Mouse (Mus musculus): Measurements from ENCODE around the gene Dnajc2. TPM values are rescaled to one million over a fixed set of nuclear protein-coding genes. Genes with fewer than 3 reads are reported as not detected.

Dnajc2 gene
- polyA plus RNA-seq, 1 experiment = 10.3 TPM

DNA sequence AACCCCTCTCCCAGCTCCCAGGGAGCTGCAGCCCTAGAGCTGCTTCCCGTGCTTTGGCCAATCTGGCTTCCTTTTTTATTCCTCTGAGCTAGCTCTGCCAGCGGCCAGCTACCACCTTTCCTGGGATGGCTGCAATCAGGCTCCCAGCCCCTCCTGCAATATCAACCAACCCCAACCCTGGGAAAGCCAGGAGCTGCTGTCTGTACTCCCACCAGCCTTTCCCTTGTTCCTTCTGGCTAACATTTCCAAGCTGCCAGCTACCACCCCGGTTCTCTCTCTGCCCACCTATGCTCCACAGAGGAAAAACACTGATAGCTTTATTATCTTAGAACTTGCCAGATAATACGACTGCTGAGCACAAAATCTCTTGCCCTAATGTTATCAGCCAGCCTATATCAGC lies 19.8 kb upstream of the Dnajc2 start:
- H3K4me3 ChIP-seq (ENCODE audit: extremely low read depth, insufficient read depth, insufficient read length) = no peak overlapping the region
- H3K27me3 ChIP-seq (ENCODE audit: control insufficient read depth, insufficient read depth, low read length) = no peaks in the 10 kb centered on the region
- H3K27ac ChIP-seq (ENCODE audit: insufficient read depth, low read length) = no peak overlapping the region
- 89% methylated on average over 4 of the region's 4 CpGs for WGBS
- no peak for DNase-seq (ENCODE audit: low read depth in 1 of 2, low spot score in 2 of 2)
- no peaks in the 10 kb centered on the region for H3K4me1 ChIP-seq (ENCODE audit: control insufficient read depth, insufficient read depth, insufficient read length)
- TF ChIP-seq POLR2A (IDR thresholded peaks at IDR 0.05; ENCODE audit: low read depth, low read length) = no peak
- TF ChIP-seq CTCF (IDR thresholded peaks at IDR 0.05; ENCODE audit: extremely low read depth, insufficient read depth, insufficient read length, insufficient replicate concordance) = no peak
- H3K36me3 ChIP-seq (ENCODE audit: control insufficient read depth, insufficient read depth, low read length) = peaks cover 29% of the 10 kb centered on the region

DNA sequence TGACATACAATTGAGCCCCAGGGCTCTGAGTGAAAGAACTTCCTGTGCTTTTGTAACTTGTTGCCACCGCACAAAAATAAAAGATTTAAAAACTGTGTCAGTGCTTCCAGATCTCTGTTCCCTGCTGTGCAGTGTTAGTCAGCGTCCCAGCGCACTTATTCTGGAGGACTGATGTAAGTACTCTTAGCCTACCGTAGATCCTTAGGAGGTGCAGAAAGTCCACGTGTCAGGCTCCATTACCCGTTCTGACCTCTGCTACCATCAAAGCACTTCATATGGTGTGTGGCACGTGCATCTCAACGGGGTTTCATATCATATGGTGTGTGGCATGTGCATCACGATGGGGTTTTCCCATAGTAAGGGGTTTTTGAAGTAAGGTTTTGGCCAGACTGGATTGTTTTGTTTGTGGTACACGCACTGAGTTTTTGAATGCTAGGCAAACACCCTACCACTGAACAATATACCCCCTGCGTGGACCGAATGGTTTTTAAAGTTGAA lies 18.7 kb upstream of the Dnajc2 start:
- H3K36me3 ChIP-seq (ENCODE audit: control insufficient read depth, insufficient read depth, low read length) = peaks cover 35% of the 10 kb centered on the region
- H3K4me3 ChIP-seq (ENCODE audit: extremely low read depth, insufficient read depth, insufficient read length) = no peak overlapping the region
- WGBS = 90% methylated on average over 12 of the region's 12 CpGs
- no peaks in the 10 kb centered on the region for H3K4me1 ChIP-seq (ENCODE audit: control insufficient read depth, insufficient read depth, insufficient read length)
- no peak overlapping the region for H3K27ac ChIP-seq (ENCODE audit: insufficient read depth, low read length)
- no peak for DNase-seq (ENCODE audit: low read depth in 1 of 2, low spot score in 2 of 2)
- no peak for TF ChIP-seq CTCF (IDR thresholded peaks at IDR 0.05; ENCODE audit: extremely low read depth, insufficient read depth, insufficient read length, insufficient replicate concordance)
- no peak for TF ChIP-seq POLR2A (IDR thresholded peaks at IDR 0.05; ENCODE audit: low read depth, low read length)
- H3K27me3 ChIP-seq (ENCODE audit: control insufficient read depth, insufficient read depth, low read length) = no peaks in the 10 kb centered on the region

DNA sequence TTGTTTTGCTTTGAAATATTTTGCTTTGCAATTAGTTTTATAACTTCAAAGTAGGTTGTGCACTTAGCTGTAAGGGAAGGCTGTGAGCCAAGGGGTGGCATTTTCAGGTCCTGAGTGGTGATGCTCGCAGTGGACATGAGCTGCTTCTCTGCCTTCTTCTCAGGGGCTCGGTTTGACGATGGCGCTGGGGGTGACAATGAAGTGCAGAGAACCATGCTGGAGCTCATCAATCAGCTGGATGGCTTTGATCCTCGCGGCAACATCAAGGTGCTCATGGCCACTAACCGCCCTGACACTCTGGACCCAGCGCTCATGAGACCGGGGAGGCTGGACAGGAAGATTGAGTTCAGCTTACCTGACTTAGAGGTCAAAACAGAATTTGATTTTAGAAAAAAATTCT lies 17.9 kb upstream of the Dnajc2 start:
- no peak for TF ChIP-seq CTCF (IDR thresholded peaks at IDR 0.05; ENCODE audit: extremely low read depth, insufficient read depth, insufficient read length, insufficient replicate concordance)
- TF ChIP-seq POLR2A (IDR thresholded peaks at IDR 0.05; ENCODE audit: low read depth, low read length) = no peak
- Histone ChIP-seq H3K4me1 (ENCODE audit: control insufficient read depth, insufficient read depth, insufficient read length) (no peaks in the 10 kb centered on the region), H3K36me3 (ENCODE audit: control insufficient read depth, insufficient read depth, low read length) (peaks cover 37% of the 10 kb centered on the region), H3K4me3 (ENCODE audit: extremely low read depth, insufficient read depth, insufficient read length) (no peak overlapping the region), H3K27me3 (ENCODE audit: control insufficient read depth, insufficient read depth, low read length) (no peaks in the 10 kb centered on the region), H3K27ac (ENCODE audit: insufficient read depth, low read length) (no peak overlapping the region)
- 97% methylated on average over 9 of the region's 9 CpGs for WGBS
- no peak for DNase-seq (ENCODE audit: low read depth in 1 of 2, low spot score in 2 of 2)

DNA sequence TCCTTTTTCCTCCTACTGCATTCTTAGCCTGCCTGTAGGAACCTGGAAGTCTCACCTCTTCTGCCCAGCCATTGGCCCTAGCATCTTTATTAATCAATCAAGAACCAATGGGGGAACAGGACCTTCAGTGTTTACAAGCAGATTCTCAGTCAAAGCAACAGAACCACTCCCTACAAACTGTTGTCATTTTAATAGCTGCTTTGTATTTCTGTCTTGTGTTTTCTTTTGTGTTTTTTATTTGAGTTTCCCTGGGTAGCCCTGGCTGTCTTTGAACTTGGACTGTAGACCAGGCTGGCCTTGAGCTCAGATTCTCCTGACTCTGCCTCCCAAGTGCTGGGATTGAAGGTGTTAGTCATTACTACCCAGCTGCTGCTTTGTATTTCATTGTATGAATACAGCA lies 7.1 kb upstream of the Dnajc2 start:
- no peak for DNase-seq (ENCODE audit: low read depth in 1 of 2, low spot score in 2 of 2)
- no peak for TF ChIP-seq CTCF (IDR thresholded peaks at IDR 0.05; ENCODE audit: extremely low read depth, insufficient read depth, insufficient read length, insufficient replicate concordance)
- TF ChIP-seq POLR2A (IDR thresholded peaks at IDR 0.05; ENCODE audit: low read depth, low read length) = no peak
- Histone ChIP-seq H3K27ac (ENCODE audit: insufficient read depth, low read length) (no peak overlapping the region), H3K27me3 (ENCODE audit: control insufficient read depth, insufficient read depth, low read length) (no peaks in the 10 kb centered on the region), H3K36me3 (ENCODE audit: control insufficient read depth, insufficient read depth, low read length) (peaks cover 10% of the 10 kb centered on the region), H3K4me1 (ENCODE audit: control insufficient read depth, insufficient read depth, insufficient read length) (no peaks in the 10 kb centered on the region; the same call in 1 of the 2 replicates), H3K4me3 (ENCODE audit: extremely low read depth, insufficient read depth, insufficient read length) (no peak overlapping the region)

DNA sequence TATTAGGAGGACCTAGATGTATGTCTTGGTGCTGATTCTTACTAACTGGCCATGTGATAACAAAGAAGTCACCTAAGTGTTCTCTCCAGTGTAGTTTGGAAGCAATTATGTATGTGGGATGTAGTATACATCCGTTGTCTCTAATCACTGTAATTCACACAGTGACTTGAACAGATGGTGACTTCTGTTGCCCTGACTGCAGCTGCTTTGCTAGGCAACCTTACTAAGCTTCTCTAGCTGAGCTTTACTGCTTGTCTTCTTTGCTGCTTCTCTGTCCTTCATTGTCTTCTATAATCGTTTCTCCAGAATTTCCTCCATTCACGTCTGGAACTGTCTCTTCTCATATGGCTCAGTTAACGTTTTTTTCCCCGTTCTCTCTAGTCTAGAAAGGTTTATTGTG lies 4.0 kb upstream of the Dnajc2 start:
- WGBS = 78% methylated on average over 5 of the region's 5 CpGs
- no peak for DNase-seq (ENCODE audit: low read depth in 1 of 2, low spot score in 2 of 2)
- TF ChIP-seq CTCF (IDR thresholded peaks at IDR 0.05; ENCODE audit: extremely low read depth, insufficient read depth, insufficient read length, insufficient replicate concordance) (no peak), POLR2A (IDR thresholded peaks at IDR 0.05; ENCODE audit: low read depth, low read length) (no peak)
- H3K36me3 ChIP-seq (ENCODE audit: control insufficient read depth, insufficient read depth, low read length) = peaks cover 1% of the 10 kb centered on the region
- H3K27me3 ChIP-seq (ENCODE audit: control insufficient read depth, insufficient read depth, low read length) = no peaks in the 10 kb centered on the region
- no peak overlapping the region for H3K4me3 ChIP-seq (ENCODE audit: extremely low read depth, insufficient read depth, insufficient read length)
- H3K27ac ChIP-seq (ENCODE audit: insufficient read depth, low read length) = no peak overlapping the region
- H3K4me1 ChIP-seq (ENCODE audit: control insufficient read depth, insufficient read depth, insufficient read length) = peaks cover 2% of the 10 kb centered on the region; the same call in 1 of the 2 replicates

DNA sequence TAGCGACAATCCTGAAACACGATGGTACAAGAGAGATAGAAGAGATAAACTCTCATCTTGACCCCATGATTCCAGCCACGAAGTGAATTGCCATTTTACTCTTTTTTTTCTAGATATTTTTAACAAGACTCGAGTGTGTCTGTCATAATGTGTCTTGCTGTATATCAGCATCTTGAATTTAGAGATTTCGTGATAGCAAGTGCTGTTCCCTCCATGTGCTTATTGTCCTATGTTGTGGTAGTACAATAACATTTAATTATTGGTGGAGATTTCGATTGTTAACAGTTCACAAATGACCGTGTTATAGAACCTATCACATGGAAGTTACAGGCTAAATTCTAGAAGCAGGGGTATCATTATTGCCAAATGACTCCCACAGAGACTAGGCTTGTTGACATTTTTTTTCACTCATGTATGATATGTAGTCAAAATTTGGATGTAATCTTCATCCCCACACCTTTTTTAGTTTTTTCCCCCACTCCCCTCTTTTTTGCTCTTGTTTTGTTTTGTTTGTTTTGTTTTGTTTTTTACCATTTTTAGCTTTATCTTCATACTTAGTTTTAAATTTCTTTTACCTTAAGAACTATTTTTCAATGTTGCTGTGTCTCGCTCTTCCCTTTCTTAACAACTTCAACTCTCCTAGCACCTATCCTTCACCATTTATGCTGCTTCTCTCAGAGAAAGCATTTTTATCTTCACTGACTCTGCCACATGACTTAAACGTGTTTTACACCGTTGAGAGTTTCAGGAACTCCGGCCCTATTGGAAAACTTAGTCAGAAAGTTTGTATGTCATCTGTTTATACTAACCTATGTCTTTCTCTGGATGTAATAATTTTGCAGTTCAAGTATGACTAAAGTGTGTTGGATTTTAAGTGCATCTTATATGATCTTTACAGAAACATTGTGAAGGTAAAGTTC lies 2.4 kb upstream of the Dnajc2 start:
- H3K27ac ChIP-seq (ENCODE audit: insufficient read depth, low read length) = peak overlapping the region; percentile 75; the same call in 1 of the 2 replicates
- WGBS = 36% methylated on average over 11 of the region's 11 CpGs
- TF ChIP-seq CTCF (IDR thresholded peaks at IDR 0.05; ENCODE audit: extremely low read depth, insufficient read depth, insufficient read length, insufficient replicate concordance) (no peak), POLR2A (IDR thresholded peaks at IDR 0.05; ENCODE audit: low read depth, low read length) (no peak)
- peak overlapping the region; percentile 88 for H3K4me3 ChIP-seq (ENCODE audit: extremely low read depth, insufficient read depth, insufficient read length)
- H3K36me3 ChIP-seq (ENCODE audit: control insufficient read depth, insufficient read depth, low read length) = peaks cover 6% of the 10 kb centered on the region
- peaks cover 2% of the 10 kb centered on the region; the same call in 1 of the 2 replicates for H3K4me1 ChIP-seq (ENCODE audit: control insufficient read depth, insufficient read depth, insufficient read length)
- H3K27me3 ChIP-seq (ENCODE audit: control insufficient read depth, insufficient read depth, low read length) = no peaks in the 10 kb centered on the region
- DNase-seq (ENCODE audit: low read depth in 1 of 2, low spot score in 2 of 2) = no peak

All from spleen, adult 2 months (tissue).